Mouse (Mus musculus) C2C12 (cell line): ENCODE data around the gene Sart3.

Experiments used
- CEBPB ChIP-seq: IDR thresholded peaks from one replicate; pipeline ENCODE4 v1.6.1; 2011; ENCODE audit warnings: low read depth, mild to moderate bottlenecking, control low read depth, moderate library complexity
- CTCF ChIP-seq: IDR thresholded peaks from one replicate; pipeline ENCODE4 v1.5.1; 2011; ENCODE audit not compliant: control insufficient read depth, insufficient read depth, insufficient read length
- FOSL1 ChIP-seq: IDR thresholded peaks from one replicate; pipeline ENCODE4 v1.8.0; 2011; ENCODE audit warnings: mild to moderate bottlenecking, low read length; ENCODE audit not compliant: poor library complexity, insufficient read depth, severe bottlenecking
- MAX ChIP-seq: IDR thresholded peaks from one replicate; pipeline ENCODE4 v1.6.1; 2011; ENCODE audit warnings: mild to moderate bottlenecking, control low read depth
- MYOD1 ChIP-seq: IDR thresholded peaks from one replicate; pipeline ENCODE4 v1.6.1; 2011; ENCODE audit warnings: low read depth; ENCODE audit not compliant: control insufficient read depth, insufficient read length
- MYOG ChIP-seq: IDR thresholded peaks from one replicate; pipeline ENCODE4 v1.6.1; 2011; ENCODE audit not compliant: control insufficient read depth, insufficient read length; ENCODE audit errors: extremely low read depth
- USF1 ChIP-seq: IDR thresholded peaks from one replicate; pipeline ENCODE4 v1.6.1; 2011; ENCODE audit warnings: low read depth, mild to moderate bottlenecking, control low read depth, moderate library complexity

GRCm38 (mm10) chr5:113800280-113800679 lies 28.0 kb upstream of the Sart3 start, which contains the start of gene Tmem119:
- TF ChIP-seq CTCF: no peak
- TF ChIP-seq MYOG: no peak
- TF ChIP-seq USF1: no peak
- TF ChIP-seq MAX: peak; percentile 18
- TF ChIP-seq MYOD1: peak; percentile 10
- TF ChIP-seq FOSL1: no peak
- no peak for TF ChIP-seq CEBPB
